Mouse (Mus musculus): ENCODE measurements around the gene Upp2.

- TF ChIP-seq CTCF (IDR thresholded peaks at IDR 0.05; ENCODE audit: insufficient read depth, low read length) (no peak), POLR2A (IDR thresholded peaks at IDR 0.05; ENCODE audit: borderline replicate concordance, extremely low read depth, low read depth, low read length) (no peak)
Observed at GRCm38 (mm10) chr2:58743446-58743845, 176.3 kb downstream of the Upp2 start.
